Mouse (Mus musculus) T-helper 2 cell (primary cell): ENCODE results near the gene Wnt8b.
"Not testable (repeated sequence)": the region's sequence is repeated elsewhere in the genome, so short reads cannot be mapped to it uniquely, and the experiment has no call there.

ENCODE experiments used
- in situ Hi-C: fragments of 300-600 bp; cut with MboI, MseI; formaldehyde crosslinking; loops from one replicate; pipeline ENCODE4 v1.15.1; 2025; ENCODE audit warnings: high pct_unique_total_duplicates

Wnt8b gene

DNA sequence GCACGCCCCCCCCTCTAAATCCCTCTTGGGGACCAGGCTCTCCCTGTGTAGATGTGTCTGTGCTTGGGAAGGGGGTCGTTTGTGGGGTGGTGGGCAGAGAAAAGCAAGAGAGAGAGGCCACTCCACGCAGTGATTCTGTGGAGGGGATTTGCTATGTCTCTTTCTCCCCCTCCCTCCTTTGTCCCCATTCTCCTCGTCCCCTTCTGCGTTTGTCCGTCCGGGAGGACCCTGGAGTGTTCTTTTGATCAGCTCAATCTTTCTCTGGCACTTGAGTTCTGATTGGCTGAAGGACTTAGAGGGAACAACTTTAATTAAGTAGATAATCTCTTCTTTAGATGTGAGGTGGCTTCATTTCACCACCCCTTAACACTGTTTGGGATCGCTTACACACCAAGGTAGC, at the start of gene Wnt8b:
Wnt8b (plus strand) TSS at position 345 of the 400 bp plus-strand sequence.
- in situ Hi-C loops = no loop called here

GRCm38 (mm10) chr19:44445755-44446154, 47.5 kb upstream of the Wnt8b start:
- in situ Hi-C loops = no loop called here

GRCm38 (mm10) chr19:44447927-44448326, 45.3 kb upstream of the Wnt8b start:
- in situ Hi-C loops = no loop called here

- in situ Hi-C loops = no loop called here
Measured at GRCm38 (mm10) chr19:44454862-44455261, 38.4 kb upstream of the Wnt8b start.

DNA sequence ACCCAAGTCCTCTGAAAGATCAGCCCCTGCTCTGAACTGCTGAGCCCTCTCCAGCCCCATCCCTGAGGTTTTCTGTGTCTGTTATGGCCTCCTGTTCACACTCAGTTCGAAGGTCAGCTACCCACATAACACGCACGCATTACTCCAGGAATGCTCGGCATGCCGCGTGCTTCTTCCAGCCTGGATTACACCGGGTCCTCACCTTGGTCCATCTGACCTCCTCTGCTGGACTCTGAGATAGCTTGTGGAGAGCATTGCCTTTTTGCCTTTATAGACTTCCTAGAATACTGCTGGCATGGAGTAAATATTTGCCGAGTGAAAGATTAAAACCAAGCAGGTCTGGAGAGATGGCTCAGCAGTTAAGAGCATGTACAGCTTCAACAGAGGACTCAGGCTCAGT, 37.9 kb upstream of the Wnt8b start:
- in situ Hi-C loops = no loop called here

DNA sequence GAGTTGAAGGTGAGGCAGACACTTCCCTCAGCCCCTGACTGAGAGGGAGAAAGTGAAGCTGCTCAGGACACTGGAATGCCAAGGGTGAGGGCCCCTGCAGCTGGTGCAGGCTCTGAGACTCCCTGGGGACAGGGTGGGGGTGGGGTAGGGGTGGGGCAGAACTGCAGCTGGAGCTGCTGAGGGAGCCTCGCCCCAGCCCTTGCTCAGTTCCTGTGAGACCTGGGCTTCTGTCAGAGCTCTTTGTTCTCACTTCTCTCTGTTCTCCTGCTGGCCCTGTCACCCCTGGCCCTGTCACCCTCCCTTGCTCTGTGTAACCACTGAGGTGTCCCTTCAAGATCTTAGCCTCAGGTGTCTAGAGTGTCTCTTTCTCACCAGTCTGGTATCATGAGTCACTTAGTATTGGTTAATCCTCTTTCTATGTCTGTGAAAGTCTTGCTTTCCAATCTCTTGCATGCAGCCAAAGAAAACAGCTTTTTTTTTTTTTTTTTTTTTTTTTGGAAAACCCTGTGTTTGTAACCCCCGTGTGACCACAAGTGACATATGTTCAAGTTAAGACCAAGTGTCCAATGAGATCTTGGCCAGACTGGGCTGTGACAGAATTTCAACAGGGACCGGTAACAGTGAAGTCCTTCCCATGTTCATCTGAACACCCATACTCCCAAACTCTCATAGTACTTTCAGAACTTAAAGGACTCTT, 35.8 kb upstream of the Wnt8b start:
- in situ Hi-C loops = no loop called here

- in situ Hi-C loops = no loop called here
Measured at GRCm38 (mm10) chr19:44458696-44459095, 34.6 kb upstream of the Wnt8b start.

GRCm38 (mm10) chr19:44460441-44460840, 32.8 kb upstream of the Wnt8b start:
- in situ Hi-C loops = no loop called here

DNA sequence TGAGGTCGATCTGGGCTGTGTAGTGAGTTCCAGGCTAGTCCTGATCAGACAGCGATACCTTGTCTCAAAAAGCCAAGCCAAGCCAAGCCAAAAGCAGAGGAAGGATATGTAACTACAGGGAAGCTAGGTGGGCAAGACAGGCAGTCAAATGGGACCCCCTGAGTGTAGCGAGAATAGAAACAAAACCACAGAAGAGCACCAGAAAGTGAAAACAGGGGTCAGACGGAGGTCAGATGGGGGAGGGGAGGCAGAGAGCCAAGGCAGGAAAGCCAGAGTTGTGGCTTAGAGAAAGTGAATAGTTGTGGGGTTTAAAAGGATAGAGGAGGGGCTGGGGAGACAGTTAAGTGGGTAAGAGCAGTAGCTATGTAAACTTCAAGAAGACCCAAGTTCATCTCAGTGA, 31.8 kb upstream of the Wnt8b start:
- in situ Hi-C loops = no loop called here

DNA sequence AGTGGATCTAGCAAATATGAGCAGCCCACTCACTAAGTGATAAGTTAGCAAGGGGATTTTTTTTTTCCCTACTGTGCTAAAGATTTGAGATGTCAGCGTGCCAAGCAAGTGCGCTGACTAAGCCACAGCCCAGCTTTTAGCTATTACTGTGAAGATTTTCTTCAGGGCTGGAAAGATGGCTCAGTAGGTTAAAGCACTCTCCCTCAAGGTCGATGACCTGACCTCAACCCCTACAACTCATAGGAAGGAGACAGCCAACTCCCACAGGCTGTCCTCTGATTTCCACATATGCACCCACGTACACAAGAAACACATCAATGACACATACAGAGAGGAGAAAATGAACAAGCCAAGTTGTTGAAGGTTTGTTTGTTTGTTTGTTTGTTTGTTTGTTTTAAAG, 31.1 kb upstream of the Wnt8b start:
- in situ Hi-C loops = no loop called here

- in situ Hi-C loops = not testable (repeated sequence)
Measured at GRCm38 (mm10) chr19:44465960-44466525, 27.2 kb upstream of the Wnt8b start.

GRCm38 (mm10) chr19:44474158-44474557, 19.1 kb upstream of the Wnt8b start:
- in situ Hi-C loops = no loop called here

DNA sequence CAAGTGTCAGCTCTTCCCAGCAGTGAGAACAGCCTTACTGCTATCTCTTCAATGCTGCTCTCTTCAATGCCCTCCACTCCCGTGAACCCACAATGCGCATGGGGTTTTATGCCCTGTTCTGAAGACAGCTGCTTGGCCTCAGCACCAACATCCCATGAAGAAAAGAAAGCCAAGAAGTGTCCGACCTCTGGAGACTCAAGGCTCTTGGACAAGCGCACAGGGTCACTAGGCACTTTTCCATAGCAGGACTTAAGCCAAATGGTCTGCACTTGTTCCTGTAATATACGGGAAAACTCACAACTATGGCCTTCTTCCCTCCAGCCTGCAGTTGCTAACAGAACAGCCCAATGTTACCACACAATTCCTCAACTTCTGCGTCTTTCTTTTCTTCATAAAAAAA, 18.0 kb upstream of the Wnt8b start:
- in situ Hi-C loops = loop anchor here (5.0 kb wide), 1 partner anchor 52 kb away; no protein-coding TSS in a partner anchor

- in situ Hi-C loops = loop anchor here (5.0 kb wide), 1 partner anchor 51 kb away; no protein-coding TSS in a partner anchor
Measured at GRCm38 (mm10) chr19:44476541-44476940, 16.7 kb upstream of the Wnt8b start.

GRCm38 (mm10) chr19:44487266-44487665, 6.0 kb upstream of the Wnt8b start:
- in situ Hi-C loops = no loop called here

- in situ Hi-C loops = no loop called here
Measured at GRCm38 (mm10) chr19:44496511-44496910, 3.2 kb downstream of the Wnt8b start.

GRCm38 (mm10) chr19:44496941-44497340, 3.7 kb downstream of the Wnt8b start:
- in situ Hi-C loops = no loop called here

DNA sequence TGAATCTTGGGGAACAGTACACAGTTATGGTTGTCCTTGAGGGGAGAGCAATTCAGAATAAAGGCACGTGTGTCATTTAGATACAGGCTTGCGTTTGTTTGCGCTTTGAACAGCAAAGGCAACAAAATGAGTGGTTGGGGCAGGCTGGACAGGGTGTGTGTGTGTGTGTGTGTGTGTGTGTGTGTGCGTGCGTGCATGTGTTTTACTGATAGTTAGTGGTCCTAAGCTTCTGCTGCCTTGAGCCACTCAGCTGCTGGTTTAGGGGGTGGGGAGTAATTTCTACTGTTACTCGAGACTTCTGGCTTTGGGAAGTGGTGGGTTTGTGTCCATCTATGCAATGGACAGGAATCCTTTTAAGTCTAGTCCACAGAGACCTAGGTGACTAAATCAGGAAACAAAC, 5.7 kb downstream of the Wnt8b start:
- in situ Hi-C loops = no loop called here

GRCm38 (mm10) chr19:44500240-44500639, 7.0 kb downstream of the Wnt8b start:
- in situ Hi-C loops = no loop called here

- in situ Hi-C loops = no loop called here
Measured at GRCm38 (mm10) chr19:44501925-44502324, 8.7 kb downstream of the Wnt8b start.

DNA sequence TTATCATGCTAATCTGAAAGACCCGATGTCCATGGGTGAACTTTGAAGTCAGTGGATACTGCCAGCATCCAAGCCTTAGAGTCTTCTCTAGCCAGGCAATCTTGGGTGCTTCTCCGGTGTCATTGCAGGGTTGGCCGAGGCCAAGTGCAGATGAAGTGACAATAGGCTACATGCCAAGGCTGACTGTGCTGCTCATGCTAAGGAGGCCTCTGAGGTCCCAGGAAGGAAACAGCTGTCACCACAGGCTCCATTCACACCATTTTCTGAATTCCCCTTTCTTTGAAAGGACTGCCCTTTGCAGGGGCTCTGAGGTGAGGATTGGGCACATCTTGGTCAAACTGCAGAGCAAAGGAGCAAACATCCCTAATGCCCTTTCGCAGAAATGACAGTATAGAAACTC, 9.5 kb downstream of the Wnt8b start:
- in situ Hi-C loops = no loop called here

- in situ Hi-C loops = no loop called here
Measured at GRCm38 (mm10) chr19:44510534-44511175, 17.4 kb downstream of the Wnt8b start.
